Mouse (Mus musculus): ENCODE data around the gene Gpn3. TPM values are rescaled to one million over a fixed set of nuclear protein-coding genes. Genes with fewer than 3 reads are reported as not detected.

Gpn3 gene
- polyA plus RNA-seq (2012; rRNA removed): 46.5 and 48.7 TPM in 2 replicates

DNA sequence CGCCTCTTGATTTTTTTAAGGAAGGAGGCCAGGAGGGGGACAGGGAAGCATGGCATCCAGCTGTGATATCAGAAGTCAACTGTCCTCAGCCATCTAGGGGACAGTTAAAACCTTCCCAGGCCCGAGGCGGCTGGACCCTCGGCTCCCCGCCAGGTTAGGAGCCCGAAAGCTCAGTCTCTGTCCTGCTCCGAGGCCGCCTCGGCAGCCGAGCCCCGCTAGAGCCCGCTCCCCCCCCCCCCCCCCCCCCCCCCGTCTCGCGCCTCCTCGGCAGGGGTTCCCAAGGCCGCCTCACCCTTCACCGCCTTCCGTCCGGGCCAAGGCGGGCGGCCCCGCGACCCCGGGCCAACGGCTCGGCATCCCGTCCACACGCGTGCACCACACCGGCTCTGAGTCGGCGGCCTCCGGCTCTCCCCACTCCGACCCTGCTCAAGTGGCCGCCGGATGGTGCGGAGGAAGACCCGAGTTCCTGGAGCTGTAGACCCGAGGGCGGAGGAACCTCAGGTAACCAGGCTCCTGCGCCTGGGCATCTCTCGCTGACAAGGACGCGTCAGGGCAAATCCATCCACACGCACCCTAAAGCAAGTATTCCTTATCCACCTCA, at the start of gene Gpn3:
Gene Gpn3, plus strand, starts transcription at position 286 of the 601 bp plus-strand sequence.
- WGBS: 2% methylated on average over 44 of the region's 46 CpGs
- H3K27ac ChIP-seq (ENCODE audit: insufficient read depth, low read length): peak within 1 kb of the TSS; percentile 48
- no peak for TF ChIP-seq POLR2A (IDR thresholded peaks at IDR 0.05; ENCODE audit: borderline replicate concordance, insufficient read depth, low read length)

DNA sequence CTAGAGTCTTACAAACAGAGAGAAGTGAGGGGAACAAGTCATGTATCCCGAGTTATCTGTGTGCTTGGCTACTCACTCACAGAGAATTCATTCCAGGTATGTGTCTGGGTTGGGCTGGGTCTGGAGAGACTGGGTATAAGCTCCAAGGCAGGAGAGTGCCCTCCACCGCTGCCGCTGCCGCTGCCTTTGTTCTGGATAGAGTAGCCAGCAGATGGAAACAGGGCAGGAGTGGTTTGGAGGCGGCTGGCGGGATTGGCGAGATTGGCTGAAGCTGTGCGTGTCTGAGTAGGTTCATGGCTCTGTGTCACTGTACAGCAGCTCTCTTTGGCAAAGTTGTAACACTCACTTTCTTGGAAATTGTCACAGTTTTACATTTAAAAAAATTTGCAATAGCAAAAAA, 48.2 kb upstream of the Gpn3 start:
- Histone ChIP-seq H3K4me3 (replicated peaks; ENCODE audit: insufficient read depth, low read depth, low read length) (no peak overlapping the region), H3K27me3 (ENCODE audit: control insufficient read depth, insufficient read depth, low read length) (no peaks in the 10 kb centered on the region), H3K27ac (ENCODE audit: insufficient read depth, low read length) (peak overlapping the region; percentile 70), H3K4me1 (ENCODE audit: control insufficient read depth, insufficient read depth, low read length) (peaks cover 28% of the 10 kb centered on the region)
- no peak for TF ChIP-seq POLR2A (IDR thresholded peaks at IDR 0.05; ENCODE audit: borderline replicate concordance, insufficient read depth, low read length)
- TF ChIP-seq CTCF (IDR thresholded peaks at IDR 0.05; ENCODE audit: borderline replicate concordance, insufficient read depth, low read depth, low read length): no peak
- 49% methylated on average over 8 of the region's 8 CpGs for WGBS
- DNase-seq: no peak

More for the DNA sequence above, at the start of gene Gpn3:
- DNase-seq: peak in 1 of 2 experiments; percentile 51
- peak within 1 kb of the TSS; percentile 70 for H3K4me3 ChIP-seq (replicated peaks; ENCODE audit: insufficient read depth, low read depth, low read length)
- H3K4me1 ChIP-seq (ENCODE audit: control insufficient read depth, insufficient read depth, low read length): peaks cover 6% of the 10 kb centered on the region
- no peaks in the 10 kb centered on the region for H3K27me3 ChIP-seq (ENCODE audit: control insufficient read depth, insufficient read depth, low read length)

DNA sequence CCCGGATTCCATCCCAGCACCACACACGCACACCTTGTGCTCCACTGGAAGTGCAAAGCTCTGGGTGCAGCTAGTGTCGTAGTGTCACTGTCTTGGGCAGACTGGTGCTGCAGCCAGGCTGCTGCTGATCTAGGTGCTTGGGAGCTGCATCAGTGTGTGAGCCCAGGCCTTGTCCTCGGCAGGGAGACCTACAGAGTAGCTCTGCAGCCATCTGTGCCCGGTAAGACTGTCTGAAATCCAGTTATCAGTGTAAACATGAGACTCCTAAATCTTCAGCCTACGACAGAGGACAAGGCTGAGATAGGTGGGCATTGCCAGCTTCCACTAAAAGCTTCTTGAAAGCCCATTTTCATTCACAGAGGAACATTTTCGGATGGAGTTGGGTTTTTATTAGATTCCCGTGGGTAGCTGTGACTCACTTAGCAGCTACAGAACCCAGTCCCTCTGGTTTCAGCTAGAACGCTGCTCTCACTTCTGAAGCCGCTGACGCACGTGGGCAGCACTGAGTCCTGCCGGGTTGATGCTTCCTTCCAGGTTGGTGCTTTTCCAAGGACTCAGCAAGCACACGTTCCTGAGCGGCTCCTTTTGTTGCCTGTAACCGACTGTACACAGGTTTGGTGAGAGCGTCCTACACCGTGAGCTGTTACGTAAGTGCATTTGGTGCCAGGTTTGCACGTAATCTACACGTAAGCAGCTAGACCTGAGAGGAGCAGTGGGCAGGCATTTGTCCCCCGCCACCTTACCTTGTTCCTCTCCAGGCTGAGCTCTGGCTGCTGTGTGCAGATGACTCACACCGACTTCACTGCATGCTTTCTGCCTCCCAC, 46.9 kb upstream of the Gpn3 start:
- TF ChIP-seq POLR2A (IDR thresholded peaks at IDR 0.05; ENCODE audit: borderline replicate concordance, insufficient read depth, low read length) (peak; percentile 67; the same call in 1 of the 2 replicates), CTCF (IDR thresholded peaks at IDR 0.05; ENCODE audit: borderline replicate concordance, insufficient read depth, low read depth, low read length) (peak; percentile 60)
- Histone ChIP-seq H3K4me3 (replicated peaks; ENCODE audit: insufficient read depth, low read depth, low read length) (peak overlapping the region; percentile 9), H3K4me1 (ENCODE audit: control insufficient read depth, insufficient read depth, low read length) (peaks cover 28% of the 10 kb centered on the region), H3K27ac (ENCODE audit: insufficient read depth, low read length) (peak overlapping the region; percentile 91), H3K27me3 (ENCODE audit: control insufficient read depth, insufficient read depth, low read length) (no peaks in the 10 kb centered on the region)
- peak; percentile 94 to 97 for DNase-seq
- 11% methylated on average over 23 of the region's 23 CpGs for WGBS

DNA sequence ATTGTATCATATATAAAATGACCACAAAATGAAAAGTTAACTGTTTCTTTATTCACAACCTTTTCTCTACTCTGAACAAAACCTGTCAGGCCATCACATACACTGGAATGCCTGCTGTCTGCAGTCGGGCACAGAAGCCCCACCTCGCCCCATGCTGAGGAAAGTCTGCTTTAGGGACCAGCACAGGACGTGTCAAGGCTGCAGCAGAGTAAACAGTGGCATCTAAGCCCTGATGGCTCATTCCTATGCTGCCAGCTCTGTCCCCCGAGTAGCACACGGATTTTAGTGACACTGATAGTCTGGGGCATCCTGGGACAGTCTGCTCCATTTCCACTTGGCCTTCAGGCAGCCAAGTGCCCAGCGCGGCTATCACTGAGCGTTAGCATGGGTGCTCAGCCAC, 46.2 kb upstream of the Gpn3 start:
- WGBS: 16% methylated on average over 8 of the region's 8 CpGs

DNA sequence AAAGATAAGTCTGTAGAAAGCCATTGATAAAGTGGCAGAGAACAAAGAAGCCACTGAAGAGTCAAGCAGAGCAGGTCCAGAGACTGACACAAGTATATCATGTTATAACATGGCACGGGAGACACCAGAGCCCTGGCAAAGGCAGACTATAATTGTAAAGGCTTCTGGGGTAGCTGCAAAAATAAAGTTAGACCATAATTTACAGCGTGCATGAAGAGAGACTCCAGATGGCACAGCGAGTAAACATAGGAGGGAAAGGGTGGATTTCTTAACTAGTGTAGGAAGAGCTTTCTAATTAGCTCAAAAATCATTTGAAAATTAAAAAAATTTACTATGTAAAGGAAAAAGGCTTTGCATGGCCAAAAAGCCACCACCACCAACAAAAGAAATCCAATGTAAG, 44.4 kb upstream of the Gpn3 start:
- Histone ChIP-seq H3K4me1 (ENCODE audit: control insufficient read depth, insufficient read depth, low read length) (peaks cover 28% of the 10 kb centered on the region), H3K27me3 (ENCODE audit: control insufficient read depth, insufficient read depth, low read length) (no peaks in the 10 kb centered on the region), H3K27ac (ENCODE audit: insufficient read depth, low read length) (no peak overlapping the region), H3K4me3 (replicated peaks; ENCODE audit: insufficient read depth, low read depth, low read length) (no peak overlapping the region)
- no peak for TF ChIP-seq CTCF (IDR thresholded peaks at IDR 0.05; ENCODE audit: borderline replicate concordance, insufficient read depth, low read depth, low read length)
- no peak for TF ChIP-seq POLR2A (IDR thresholded peaks at IDR 0.05; ENCODE audit: borderline replicate concordance, insufficient read depth, low read length)
- DNase-seq: no peak
- 88% methylated on average over 3 of the region's 3 CpGs for whole genome bisulfite sequencing

More for the DNA sequence above, 46.2 kb upstream of the Gpn3 start:
- H3K4me3 ChIP-seq (replicated peaks; ENCODE audit: insufficient read depth, low read depth, low read length): peak overlapping the region; percentile 9
- no peak for DNase-seq
- H3K27ac ChIP-seq (ENCODE audit: insufficient read depth, low read length): peak overlapping the region; percentile 91
- no peak for TF ChIP-seq POLR2A (IDR thresholded peaks at IDR 0.05; ENCODE audit: borderline replicate concordance, insufficient read depth, low read length)
- TF ChIP-seq CTCF (IDR thresholded peaks at IDR 0.05; ENCODE audit: borderline replicate concordance, insufficient read depth, low read depth, low read length): no peak
- H3K27me3 ChIP-seq (ENCODE audit: control insufficient read depth, insufficient read depth, low read length): no peaks in the 10 kb centered on the region
- H3K4me1 ChIP-seq (ENCODE audit: control insufficient read depth, insufficient read depth, low read length): peaks cover 28% of the 10 kb centered on the region

DNA sequence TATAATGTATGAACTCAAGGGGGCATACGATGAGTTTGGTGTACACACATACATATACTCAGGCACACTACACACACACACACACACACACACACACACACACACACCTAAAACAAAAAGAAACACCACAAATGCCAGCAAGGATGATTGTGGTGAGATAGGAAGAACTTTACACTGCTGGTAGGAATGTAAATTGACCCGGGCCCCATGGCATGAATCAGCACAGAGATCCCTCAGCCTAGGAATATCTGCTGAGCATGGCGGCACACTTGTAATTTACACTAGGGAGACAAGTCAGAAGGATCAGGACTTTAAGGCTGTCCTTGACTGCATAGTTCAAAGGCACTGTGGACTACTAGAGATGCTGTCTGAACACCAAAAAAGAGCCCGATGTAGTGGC, 41.4 kb upstream of the Gpn3 start:
- Histone ChIP-seq H3K27ac (ENCODE audit: insufficient read depth, low read length) (no peak overlapping the region), H3K27me3 (ENCODE audit: control insufficient read depth, insufficient read depth, low read length) (no peaks in the 10 kb centered on the region), H3K4me3 (replicated peaks; ENCODE audit: insufficient read depth, low read depth, low read length) (no peak overlapping the region), H3K4me1 (ENCODE audit: control insufficient read depth, insufficient read depth, low read length) (peaks cover 20% of the 10 kb centered on the region)
- DNase-seq: no peak
- no peak for TF ChIP-seq POLR2A (IDR thresholded peaks at IDR 0.05; ENCODE audit: borderline replicate concordance, insufficient read depth, low read length)
- no peak for TF ChIP-seq CTCF (IDR thresholded peaks at IDR 0.05; ENCODE audit: borderline replicate concordance, insufficient read depth, low read depth, low read length)
- WGBS: 93% methylated on average over 4 of the region's 4 CpGs

DNA sequence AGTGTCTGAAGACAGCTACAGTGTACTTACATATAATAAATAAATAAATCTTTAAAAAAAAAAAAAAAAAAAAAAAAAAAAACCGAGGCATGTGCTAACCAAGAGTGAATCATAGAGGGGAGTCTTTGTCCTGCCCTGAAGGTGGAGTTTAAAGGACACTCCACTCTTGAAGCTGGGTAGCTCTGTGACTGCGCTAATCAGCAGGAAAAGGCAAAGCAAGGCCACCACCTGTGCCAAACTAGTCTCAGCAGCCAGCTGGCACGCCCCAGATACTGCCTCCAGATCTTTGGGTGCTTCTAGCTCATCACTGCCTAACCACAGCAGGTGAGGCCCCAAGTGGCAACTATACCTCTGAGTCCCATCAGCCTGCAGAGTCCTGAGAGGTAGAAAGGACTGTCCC, 37.0 kb upstream of the Gpn3 start:
- Histone ChIP-seq H3K27me3 (ENCODE audit: control insufficient read depth, insufficient read depth, low read length) (no peaks in the 10 kb centered on the region), H3K4me3 (replicated peaks; ENCODE audit: insufficient read depth, low read depth, low read length) (no peak overlapping the region), H3K4me1 (ENCODE audit: control insufficient read depth, insufficient read depth, low read length) (peaks cover 4% of the 10 kb centered on the region), H3K27ac (ENCODE audit: insufficient read depth, low read length) (no peak overlapping the region)
- DNase-seq: peak in 1 of 2 experiments; percentile 34
- WGBS: 22% methylated on average over 3 of the region's 3 CpGs
- TF ChIP-seq POLR2A (IDR thresholded peaks at IDR 0.05; ENCODE audit: borderline replicate concordance, insufficient read depth, low read length): no peak
- TF ChIP-seq CTCF (IDR thresholded peaks at IDR 0.05; ENCODE audit: borderline replicate concordance, insufficient read depth, low read depth, low read length): no peak
